Comparison of ENCODE assay signal across 8 mouse cellular contexts in genomic region chr7:137301329-137301751, GRCm38 (mm10). TPM values are rescaled to one million over a fixed set of nuclear protein-coding genes. Genes with fewer than 3 reads are reported as not detected.
DNase-seq lines count a peak whose midpoint lies in the region; ATAC-seq and TF ChIP-seq lines count a peak whose summit lies in the region.

No protein-coding gene starts in this region.

- H3K79me2 ChIP-seq in heart, adult 2 months (replicated peaks; ENCODE audit: control insufficient read depth, insufficient read depth, low read length): no peaks in the 10 kb centered on the region

- H3K27ac ChIP-seq in heart, adult 2 months: peak overlapping the region; percentile 81
- H3K27ac ChIP-seq in intestine, embryonic 15.5 days: peak overlapping the region; percentile 14; the same call in 1 of the 2 replicates
- H3K27ac ChIP-seq in neural tube, embryonic 14.5 days (ENCODE audit: low read depth, low read length): peak overlapping the region; percentile 72

- H3K36me3 ChIP-seq in heart, adult 2 months (ENCODE audit: control insufficient read depth, insufficient read depth, low read length): peaks cover 2% of the 10 kb centered on the region; the same call in 1 of the 2 replicates
- no peaks in the 10 kb centered on the region for H3K36me3 ChIP-seq in intestine, embryonic 15.5 days
- H3K36me3 ChIP-seq in neural tube, embryonic 14.5 days (ENCODE audit: control insufficient read depth, insufficient read depth, low read length): peaks cover 6% of the 10 kb centered on the region; the same call in 1 of the 2 replicates

- H3K9me3 ChIP-seq in intestine, embryonic 15.5 days: no peaks in the 10 kb centered on the region
- no peaks in the 10 kb centered on the region for H3K9me3 ChIP-seq in neural tube, embryonic 14.5 days (ENCODE audit: control insufficient read depth, low read length)

- peak overlapping the region; percentile 36; the same call in 1 of the 2 replicates for H3K4me2 ChIP-seq in intestine, embryonic 15.5 days (replicated peaks)
- H3K4me2 ChIP-seq in neural tube, embryonic 14.5 days (ENCODE audit: low read depth, low read length): peak overlapping the region; percentile 63

- no peaks in the 10 kb centered on the region for H3K27me3 ChIP-seq in heart, adult 2 months (ENCODE audit: control insufficient read depth, insufficient read depth, low read length)
- H3K27me3 ChIP-seq in intestine, embryonic 15.5 days (replicated peaks): peaks cover 61% of the 10 kb centered on the region
- H3K27me3 ChIP-seq in neural tube, embryonic 14.5 days (ENCODE audit: control insufficient read depth, insufficient read depth, low read length): no peaks in the 10 kb centered on the region

- 0 out of 2 replicates have a peak, but pooled peaks have one; percentile 16 for TF ChIP-seq CTCF in heart, adult 2 months (IDR thresholded peaks at IDR 0.05)

- H3K4me3 ChIP-seq in heart, adult 2 months: no peak overlapping the region; the same call in 1 of the 2 replicates
- H3K4me3 ChIP-seq in intestine, embryonic 15.5 days (replicated peaks): no peak overlapping the region
- H3K4me3 ChIP-seq in neural tube, embryonic 14.5 days (ENCODE audit: low read depth, low read length): peak overlapping the region; percentile 37

- peak in 1 of 2 experiments; percentile 56 for DNase-seq in heart, adult 2 months
- DNase-seq in heart, postnatal 25 days (ENCODE audit: low spot score): no peak
- peak; percentile 56 to 65 for DNase-seq in heart, adult 9 months (ENCODE audit: low spot score in 2 of 2)
- DNase-seq in left cerebral cortex, postnatal 14 days (ENCODE audit: low spot score in 2 of 2): no peak
- no peak for DNase-seq in c-Kit-positive CD71-positive TER-119-positive erythroid progenitor cells, embryonic 14.5 days (ENCODE audit: low spot score)
- DNase-seq in ovary, postnatal 14 days (ENCODE audit: low spot score): no peak

- ATAC-seq in intestine, embryonic 15.5 days: peak; percentile 65
- peak; percentile 49; the same call in 1 of the 2 replicates for ATAC-seq in neural tube, embryonic 14.5 days (ENCODE audit: low read depth)

- peaks cover 22% of the 10 kb centered on the region for H3K4me1 ChIP-seq in heart, adult 2 months (ENCODE audit: control insufficient read depth, insufficient read depth, low read length)
- peaks cover 11% of the 10 kb centered on the region for H3K4me1 ChIP-seq in intestine, embryonic 15.5 days (replicated peaks)
- peaks cover 64% of the 10 kb centered on the region for H3K4me1 ChIP-seq in neural tube, embryonic 14.5 days (ENCODE audit: control insufficient read depth, insufficient read depth, low read length)

- TF ChIP-seq EP300 in heart, adult 2 months (IDR thresholded peaks at IDR 0.05; ENCODE audit: insufficient read depth, low read depth, low read length): no peak

- H3K9ac ChIP-seq in heart, adult 2 months (ENCODE audit: low read depth, low read length): peak overlapping the region; percentile 11; the same call in 1 of the 2 replicates
- no peak overlapping the region for H3K9ac ChIP-seq in intestine, embryonic 15.5 days
- H3K9ac ChIP-seq in neural tube, embryonic 14.5 days (replicated peaks; ENCODE audit: low read depth, low read length): peak overlapping the region; percentile 70

- intact Hi-C loops in heart, adult 2 months (cut with DNase I): loop anchor here (5.0 kb wide), 1 partner anchor 609 kb away; no protein-coding TSS in a partner anchor
- intact Hi-C loops in heart, postnatal 25 days (cut with DNase I): no loop called here
- intact Hi-C loops in left cerebral cortex, postnatal 14 days (cut with DNase I): no loop called here

- WGBS in heart, adult 2 months: 7% methylated on average over 15 of the region's 15 CpGs
- WGBS in intestine, embryonic 15.5 days: 15% methylated on average over 15 of the region's 15 CpGs
- WGBS in neural tube, embryonic 14.5 days: 21% methylated on average over 15 of the region's 15 CpGs

- TF ChIP-seq POLR2A in heart, adult 2 months (IDR thresholded peaks at IDR 0.05; ENCODE audit: insufficient read depth, low read depth, low read length): 0 out of 2 replicates have a peak, but pooled peaks have one; percentile 30

RNA-seq across cellular contexts. Expression of gene Ebf3, which starts 12.9 kb away (rescaled TPM):
- total RNA-seq in heart, adult 2 months (2021): 1 to 10 TPM; 6.1 to 7.5 TPM
- 5.0 and 6.0 TPM in 2 replicates for polyA plus RNA-seq in heart, adult 2 months (2012; rRNA removed)
- total RNA-seq in heart, postnatal 25 days (2021): 10 to 100 TPM in 1 of 2 experiments, 1 to 10 TPM in 1; 8.9 to 10.9 TPM
- polyA plus RNA-seq in intestine, embryonic 15.5 days (2015; fragmentation: Nextera tagmentation; extraction: Ambion mirVana): 0.88 and 1.3 TPM in 2 replicates
- 46.9 and 53.5 TPM in 2 replicates for polyA plus RNA-seq in neural tube, embryonic 14.5 days (2014; fragmentation: Nextera tagmentation; extraction: Ambion mirVana)
- under 1 TPM; 0.68 to 0.70 TPM for total RNA-seq in left cerebral cortex, postnatal 14 days (2021)

Comparison
In these comparisons a context has a peak if more than half of its experiments do, and no peak if none do; other contexts are left out.
1. DNase-seq: peak in heart, adult 9 months (2 of 2); none in heart, postnatal 25 days (single experiment), left cerebral cortex, postnatal 14 days (0 of 2), c-Kit-positive CD71-positive TER-119-positive erythroid progenitor cells, embryonic 14.5 days (single experiment) and ovary, postnatal 14 days (single experiment).
2. H3K27ac ChIP-seq: peak in every context shown above with its lines; median percentile 81 in heart, adult 2 months; 72 in neural tube, embryonic 14.5 days; 14 in intestine, embryonic 15.5 days.
3. RNA of gene Ebf3, which starts 12.9 kb away (total RNA-seq): 8.9 to 10.9 TPM in heart, postnatal 25 days and 6.1 to 7.5 TPM in heart, adult 2 months; 0.68 to 0.70 TPM in left cerebral cortex, postnatal 14 days; every median in the first group is over 4 times any median in the second.